8 mouse cellular contexts compared by ENCODE assay signal in the genomic region with DNA sequence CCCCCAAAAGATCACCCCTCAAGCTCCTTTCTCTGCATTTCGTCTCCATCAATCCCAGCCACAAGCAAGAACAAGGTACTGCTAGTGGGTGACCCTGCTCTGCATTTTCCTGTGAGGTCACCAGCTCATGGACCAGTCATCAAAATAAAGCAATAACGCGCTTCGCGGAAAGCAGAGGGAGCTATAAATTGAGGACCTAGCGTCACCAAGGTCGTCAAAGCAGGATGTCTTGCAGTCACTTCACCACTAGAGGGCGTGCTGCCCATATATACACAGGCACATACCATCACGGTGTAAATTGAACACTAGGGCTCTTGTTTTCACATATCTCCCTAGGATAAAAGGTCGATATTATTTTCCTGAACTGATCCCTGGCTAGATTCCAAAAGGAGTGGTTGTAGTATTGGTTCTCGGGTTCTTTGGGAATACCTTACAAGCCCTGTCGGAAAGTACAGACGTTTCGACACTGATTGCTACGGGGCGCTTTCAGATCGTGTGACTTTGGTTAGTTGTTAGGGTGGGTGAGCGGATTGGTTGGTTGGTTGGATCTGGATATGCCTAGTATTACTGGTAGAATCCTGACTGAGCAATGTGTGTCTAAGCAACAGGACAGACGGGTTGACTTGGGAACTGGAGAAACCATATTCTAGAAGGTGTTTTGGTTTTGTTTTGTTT.
DNase-seq lines count a peak whose midpoint lies in the region; ATAC-seq and TF ChIP-seq lines count a peak whose summit lies in the region.

No protein-coding gene starts in this region.

- no peak overlapping the region for H3K9ac ChIP-seq in embryonic facial prominence, embryonic 15.5 days
- H3K9ac ChIP-seq in heart, embryonic 14.5 days (ENCODE audit: low read length), result no peak overlapping the region
- no peak overlapping the region for H3K9ac ChIP-seq in kidney, postnatal 0 days (ENCODE audit: low read depth, low read length)
- H3K9ac ChIP-seq in liver, embryonic 11.5 days (ENCODE audit: low read depth, low read length), result no peak overlapping the region
- no peak overlapping the region for H3K9ac ChIP-seq in stomach, embryonic 16.5 days (ENCODE audit: low read length)

- no peak overlapping the region for H3K27ac ChIP-seq in bone marrow, adult 2 months (ENCODE audit: control insufficient read depth, insufficient read depth, low read depth, low read length, poor library complexity)
- H3K27ac ChIP-seq in embryonic facial prominence, embryonic 15.5 days (replicated peaks), result no peak overlapping the region
- no peak overlapping the region for H3K27ac ChIP-seq in heart, embryonic 14.5 days (replicated peaks in 1 of 2; ENCODE audit: control insufficient read depth in 1 of 2, insufficient read depth in 1 of 2, low read depth in 2 of 2, low read length in 2 of 2)
- H3K27ac ChIP-seq in kidney, postnatal 0 days, result no peak overlapping the region
- no peak overlapping the region for H3K27ac ChIP-seq in liver, embryonic 11.5 days (ENCODE audit: low read depth, low read length)
- H3K27ac ChIP-seq in stomach, embryonic 16.5 days (ENCODE audit: low read length), result 0 out of 2 replicates have a peak overlapping the region, but pooled peaks have one; percentile 36

- no peak for TF ChIP-seq POLR2A in bone marrow, adult 2 months (IDR thresholded peaks at IDR 0.05; ENCODE audit: borderline replicate concordance, control insufficient read depth, low read depth, low read length)

- DNase-seq in kidney, postnatal 0 days (ENCODE audit: low spot score), result peak; percentile 91
- DNase-seq in liver, embryonic 11.5 days (ENCODE audit: low spot score), result peak; percentile 57
- peak; percentile 87 for DNase-seq in naive thymus-derived CD4-positive, alpha-beta T cell, adult 2 months (ENCODE audit: low read depth)

- peaks cover 7% of the 10 kb centered on the region; the same call in 1 of the 2 replicates for H3K36me3 ChIP-seq in embryonic facial prominence, embryonic 15.5 days
- H3K36me3 ChIP-seq in heart, embryonic 14.5 days (ENCODE audit: control insufficient read depth, insufficient read depth, low read length), result no peaks in the 10 kb centered on the region
- no peaks in the 10 kb centered on the region; the same call in 1 of the 2 replicates for H3K36me3 ChIP-seq in kidney, postnatal 0 days (ENCODE audit: insufficient read depth, low read length)
- H3K36me3 ChIP-seq in liver, embryonic 11.5 days (ENCODE audit: control insufficient read depth, insufficient read depth, low read length), result 0 out of 2 replicates have a peak, but pooled peaks cover 2% of the 10 kb centered on the region
- no peaks in the 10 kb centered on the region for H3K36me3 ChIP-seq in stomach, embryonic 16.5 days (ENCODE audit: control insufficient read depth, insufficient read depth, low read length)

- 0 out of 2 replicates have a peak overlapping the region, but pooled peaks have one; percentile 22 for H3K4me2 ChIP-seq in embryonic facial prominence, embryonic 15.5 days (replicated peaks)
- peak overlapping the region; percentile 26; the same call in 1 of the 2 replicates for H3K4me2 ChIP-seq in heart, embryonic 14.5 days (ENCODE audit: low read length)
- 0 out of 2 replicates have a peak overlapping the region, but pooled peaks have one; percentile 13 for H3K4me2 ChIP-seq in kidney, postnatal 0 days (ENCODE audit: low read length)
- H3K4me2 ChIP-seq in liver, embryonic 11.5 days, result peak overlapping the region; percentile 27
- H3K4me2 ChIP-seq in stomach, embryonic 16.5 days (ENCODE audit: low read depth, low read length), result peak overlapping the region; percentile 30

- peaks cover 5% of the 10 kb centered on the region for H3K4me1 ChIP-seq in bone marrow, adult 2 months (ENCODE audit: control insufficient read depth, insufficient read depth, low read length)
- H3K4me1 ChIP-seq in embryonic facial prominence, embryonic 15.5 days, result 0 out of 2 replicates have a peak, but pooled peaks cover 6% of the 10 kb centered on the region
- peaks cover 0 to 2% of the 10 kb centered on the region in 2 experiments; a peak in 1 of 4 replicates for H3K4me1 ChIP-seq in heart, embryonic 14.5 days (ENCODE audit: control insufficient read depth in 2 of 2, insufficient read depth in 2 of 2, low read length in 2 of 2)
- H3K4me1 ChIP-seq in kidney, postnatal 0 days (replicated peaks; ENCODE audit: insufficient read depth, low read length), result no peaks in the 10 kb centered on the region
- H3K4me1 ChIP-seq in liver, embryonic 11.5 days (replicated peaks; ENCODE audit: control insufficient read depth, insufficient read depth, low read length), result no peaks in the 10 kb centered on the region
- H3K4me1 ChIP-seq in stomach, embryonic 16.5 days (ENCODE audit: control insufficient read depth, insufficient read depth, low read length), result 0 out of 2 replicates have a peak, but pooled peaks cover 3% of the 10 kb centered on the region

- 43% methylated on average over 19 of the region's 19 CpGs for WGBS in bone marrow, adult 2 months
- 41% methylated on average over 19 of the region's 19 CpGs for WGBS in embryonic facial prominence, embryonic 15.5 days
- whole genome bisulfite sequencing in heart, embryonic 14.5 days, result 35% methylated on average over 19 of the region's 19 CpGs
- WGBS in kidney, postnatal 0 days, result 39% methylated on average over 19 of the region's 19 CpGs
- WGBS in liver, embryonic 11.5 days, result 45% methylated on average over 19 of the region's 19 CpGs
- WGBS in stomach, embryonic 16.5 days, result 46% methylated on average over 19 of the region's 19 CpGs

- no peaks in the 10 kb centered on the region for H3K27me3 ChIP-seq in embryonic facial prominence, embryonic 15.5 days
- no peaks in the 10 kb centered on the region for H3K27me3 ChIP-seq in heart, embryonic 14.5 days (ENCODE audit: control insufficient read depth, insufficient read depth, low read length)
- no peaks in the 10 kb centered on the region for H3K27me3 ChIP-seq in kidney, postnatal 0 days (ENCODE audit: insufficient read depth, low read length)
- H3K27me3 ChIP-seq in liver, embryonic 11.5 days (replicated peaks; ENCODE audit: control insufficient read depth, insufficient read depth, low read length), result no peaks in the 10 kb centered on the region
- H3K27me3 ChIP-seq in stomach, embryonic 16.5 days (ENCODE audit: control insufficient read depth, insufficient read depth, low read length), result no peaks in the 10 kb centered on the region

- H3K4me3 ChIP-seq in bone marrow, adult 2 months (replicated peaks; ENCODE audit: control insufficient read depth, low read depth, low read length), result no peak overlapping the region
- H3K4me3 ChIP-seq in embryonic facial prominence, embryonic 15.5 days (replicated peaks), result 0 out of 2 replicates have a peak overlapping the region, but pooled peaks have one; percentile 2
- 0 out of 4 replicates have a peak overlapping the region, but pooled peaks of 1 of the 2 experiments have one; percentile 1 for H3K4me3 ChIP-seq in heart, embryonic 14.5 days (ENCODE audit: control insufficient read depth in 1 of 2, insufficient read depth in 1 of 2, low read depth in 1 of 2, low read length in 2 of 2)
- H3K4me3 ChIP-seq in kidney, postnatal 0 days (replicated peaks; ENCODE audit: low read depth, low read length), result no peak overlapping the region
- H3K4me3 ChIP-seq in liver, embryonic 11.5 days (ENCODE audit: low read depth, low read length), result no peak overlapping the region
- H3K4me3 ChIP-seq in stomach, embryonic 16.5 days (replicated peaks; ENCODE audit: low read length), result no peak overlapping the region; the same call in 1 of the 2 replicates

- no peaks in the 10 kb centered on the region for H3K9me3 ChIP-seq in embryonic facial prominence, embryonic 15.5 days (replicated peaks)
- no peaks in the 10 kb centered on the region for H3K9me3 ChIP-seq in heart, embryonic 14.5 days (ENCODE audit: control insufficient read depth, low read length)
- H3K9me3 ChIP-seq in kidney, postnatal 0 days (replicated peaks; ENCODE audit: low read length), result no peaks in the 10 kb centered on the region; the same call in 1 of the 2 replicates
- H3K9me3 ChIP-seq in liver, embryonic 11.5 days (ENCODE audit: control insufficient read depth, low read length), result no peaks in the 10 kb centered on the region
- H3K9me3 ChIP-seq in stomach, embryonic 16.5 days (replicated peaks; ENCODE audit: control insufficient read depth, low read length), result no peaks in the 10 kb centered on the region

- TF ChIP-seq CTCF in bone marrow, adult 2 months (IDR thresholded peaks at IDR 0.05; ENCODE audit: control insufficient read depth, insufficient read depth, low read length), result peak; percentile 91
- TF ChIP-seq CTCF in kidney, postnatal 0 days (IDR thresholded peaks at IDR 0.05; ENCODE audit: low read depth), result peak; percentile 96

- peak; percentile 95 for ATAC-seq in CD4-positive, CD25-positive, alpha-beta regulatory T cell, adult 4 months
- 0 out of 2 replicates have a peak, but pooled peaks have one; percentile 45 for ATAC-seq in embryonic facial prominence, embryonic 15.5 days (ENCODE audit: insufficient number of reproducible peaks, low FRiP score, low TSS enrichment, low read depth)
- peak; percentile 68; the same call in 1 of the 2 replicates for ATAC-seq in heart, embryonic 14.5 days (ENCODE audit: insufficient number of reproducible peaks, insufficient read depth, low FRiP score, low read depth)
- ATAC-seq in kidney, postnatal 0 days (replicated peaks; ENCODE audit: low FRiP score, low read depth), result peak; percentile 65
- peak; percentile 81 for ATAC-seq in liver, embryonic 11.5 days (replicated peaks; ENCODE audit: low FRiP score)
- peak; percentile 83 for ATAC-seq in stomach, embryonic 16.5 days (ENCODE audit: insufficient read depth, low FRiP score)

Comparison
In these comparisons a context has a peak if more than half of its experiments do, and no peak if none do; other contexts are left out.
1. ATAC-seq: peak in every context shown above with its lines; median percentile 95 in CD4-positive, CD25-positive, alpha-beta regulatory T cell, adult 4 months; 83 in stomach, embryonic 16.5 days; 81 in liver, embryonic 11.5 days; 68 in heart, embryonic 14.5 days; 65 in kidney, postnatal 0 days; 45 in embryonic facial prominence, embryonic 15.5 days.